ENCODE assay signal across 11 mouse cellular contexts in the genomic region with DNA sequence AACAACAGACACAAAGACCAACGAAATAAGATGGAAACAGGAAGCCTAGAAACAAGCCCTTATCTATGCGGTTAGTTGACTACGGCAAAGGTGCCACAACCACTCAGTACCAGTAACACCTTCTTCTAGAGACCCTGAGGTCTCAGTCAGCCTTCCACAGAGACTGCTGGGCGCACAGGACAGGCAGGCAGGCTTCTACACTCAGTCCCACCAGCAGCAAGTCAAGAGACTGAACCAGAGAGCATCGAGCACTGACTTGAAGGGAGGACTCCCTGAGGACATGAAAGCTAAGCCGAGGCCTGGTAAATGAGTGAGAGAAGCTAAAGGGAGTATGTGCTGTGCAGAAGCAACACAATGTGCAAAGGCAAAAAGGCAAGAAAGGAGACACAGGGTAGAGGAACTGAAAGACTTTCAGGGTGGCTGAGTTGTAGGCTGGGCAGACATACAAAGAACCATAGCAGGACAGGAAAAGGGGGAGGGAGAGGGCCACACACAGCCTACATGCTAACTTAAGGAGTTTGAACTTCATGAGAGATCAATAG. TPM values are rescaled to one million over a fixed set of nuclear protein-coding genes. Genes with fewer than 3 reads are reported as not detected.
DNase-seq lines count a peak whose midpoint lies in the region; ATAC-seq and TF ChIP-seq lines count a peak whose summit lies in the region.
"Had no signal": no experiment of that assay in that cellular context is flagged by ENCODE, and none has a peak within 500 bp of the region (broad histone marks: within the 10 kb centered on the region; RNA-seq: fewer than 3 reads in every experiment).

No protein-coding gene starts in this region.

- 82% methylated on average over 6 of the region's 6 CpGs for WGBS in cerebellum, adult 2 months
- WGBS in forebrain, embryonic 14.5 days, result 91% methylated on average over 6 of the region's 6 CpGs

- H3K27ac ChIP-seq in cerebellum, adult 2 months (ENCODE audit: insufficient read depth, low read length), result 0 out of 2 replicates have a peak overlapping the region, but pooled peaks have one; percentile 37
- no peak overlapping the region for H3K27ac ChIP-seq in forebrain, embryonic 14.5 days (ENCODE audit: low read depth, low read length)
- H3K27ac ChIP-seq: macrophage had no signal

- no peak overlapping the region for H3K9ac ChIP-seq in forebrain, embryonic 14.5 days (ENCODE audit: low read length)

- H3K36me3 ChIP-seq in forebrain, embryonic 14.5 days (ENCODE audit: control insufficient read depth, insufficient read depth, low read length), result peaks cover 27% of the 10 kb centered on the region

- H3K4me2 ChIP-seq in forebrain, embryonic 14.5 days (ENCODE audit: low read length), result no peak overlapping the region

- no peak for TF ChIP-seq CTCF in cerebellum, adult 2 months (IDR thresholded peaks at IDR 0.05; ENCODE audit: borderline replicate concordance, insufficient read depth, low read depth, low read length)

- H3K27me3 ChIP-seq in cerebellum, adult 2 months (ENCODE audit: control insufficient read depth, insufficient read depth, low read length), result no peaks in the 10 kb centered on the region
- no peaks in the 10 kb centered on the region for H3K27me3 ChIP-seq in forebrain, embryonic 14.5 days (replicated peaks; ENCODE audit: control insufficient read depth, insufficient read depth, low read length)

- ATAC-seq in forebrain, embryonic 14.5 days, result no peak

- no peak overlapping the region for H3K4me3 ChIP-seq in cerebellum, adult 2 months (replicated peaks; ENCODE audit: insufficient read depth, low read depth, low read length)
- H3K4me3 ChIP-seq in forebrain, embryonic 14.5 days (ENCODE audit: low read depth, low read length), result no peak overlapping the region

- no peak for DNase-seq in cerebellum, adult 2 months
- no peak for DNase-seq in cerebellum, adult 18-20 months
- peak; percentile 30 to 36 for DNase-seq in spleen, adult 18-20 months
- DNase-seq in spleen, adult 12 weeks (ENCODE audit: low spot score), result no peak
- peak; percentile 76 for DNase-seq in induced T-regulatory cell, adult 2 months (ENCODE audit: low read depth)
- peak; percentile 56 to 63 for DNase-seq in natural killer cell, adult 2 months (ENCODE audit: low spot score in 2 of 2)
- DNase-seq in kidney, postnatal 14 days, result no peak
- no peak for DNase-seq in forebrain, embryonic 14.5 days (ENCODE audit: low spot score)
- DNase-seq: adrenal gland, postnatal 36 days; kidney, postnatal 10 days had no signal

- H3K4me1 ChIP-seq in cerebellum, adult 2 months (ENCODE audit: control insufficient read depth, insufficient read depth, low read length), result peaks cover 16% of the 10 kb centered on the region
- no peaks in the 10 kb centered on the region for H3K4me1 ChIP-seq in forebrain, embryonic 14.5 days (ENCODE audit: control insufficient read depth, insufficient read depth, low read length)

- H3K9me3 ChIP-seq in forebrain, embryonic 14.5 days (replicated peaks; ENCODE audit: control insufficient read depth, low read length), result no peaks in the 10 kb centered on the region

- TF ChIP-seq POLR2A in cerebellum, adult 2 months (IDR thresholded peaks at IDR 0.05; ENCODE audit: borderline replicate concordance, insufficient read depth, low read length), result no peak

RNA-seq across cellular contexts. Expression of a gene that starts 16.8 kb away (rescaled TPM):
- polyA plus RNA-seq in cerebellum, adult 2 months (2012; rRNA removed), result 30.5 and 32.1 TPM in 2 replicates
- polyA plus RNA-seq in forebrain, embryonic 14.5 days (2014; fragmentation: Nextera tagmentation; extraction: Ambion mirVana), result 8.1 and 10.4 TPM in 2 replicates

RNA-seq across cellular contexts. Expression of a gene that starts 17.2 kb away (rescaled TPM):
- polyA plus RNA-seq in cerebellum, adult 2 months (2012; rRNA removed), result 0.25 and 0.98 TPM in 2 replicates
- polyA plus RNA-seq in forebrain, embryonic 14.5 days (2014; fragmentation: Nextera tagmentation; extraction: Ambion mirVana), result 0.83 TPM in 2 replicates
- polyA plus RNA-seq: macrophage had no signal

RNA-seq across cellular contexts. Expression of a gene that starts 42.8 kb away (rescaled TPM):
- 27.8 and 30.8 TPM in 2 replicates for polyA plus RNA-seq in cerebellum, adult 2 months (2012; rRNA removed)
- polyA plus RNA-seq in forebrain, embryonic 14.5 days (2014; fragmentation: Nextera tagmentation; extraction: Ambion mirVana), result 50.7 and 51.8 TPM in 2 replicates

RNA-seq across cellular contexts. Expression of a gene that starts 44.6 kb away (rescaled TPM):
- polyA plus RNA-seq in cerebellum, adult 2 months (2012; rRNA removed), result 52.0 and 53.5 TPM in 2 replicates
- polyA plus RNA-seq in forebrain, embryonic 14.5 days (2014; fragmentation: Nextera tagmentation; extraction: Ambion mirVana), result 51.7 and 60.8 TPM in 2 replicates

RNA-seq across cellular contexts. Expression of a gene that starts 50.1 kb away (rescaled TPM):
- polyA plus RNA-seq in cerebellum, adult 2 months (2012; rRNA removed), result 104 and 111 TPM in 2 replicates
- polyA plus RNA-seq in forebrain, embryonic 14.5 days (2014; fragmentation: Nextera tagmentation; extraction: Ambion mirVana), result 224 and 283 TPM in 2 replicates

Comparison
In these comparisons a context has a peak if more than half of its experiments do, and no peak if none do; other contexts are left out.
1. DNase-seq: peak in spleen, adult 18-20 months (2 of 2), induced T-regulatory cell, adult 2 months (single experiment) and natural killer cell, adult 2 months (2 of 2); none in cerebellum, adult 2 months (0 of 2), cerebellum, adult 18-20 months (0 of 2), spleen, adult 12 weeks (single experiment), kidney, postnatal 14 days (single experiment) and forebrain, embryonic 14.5 days (single experiment).